Mouse (Mus musculus) urinary bladder, postnatal 4 days (tissue): ENCODE results near the gene Zbtb14.

Experiments used
- DNase-seq, 2 experiments: peaks; one replicate each; pipeline ENCODE4 v3.0.0; 2021 to 2022; ENCODE audit warnings: low spot score in 2 of 2

Gene Zbtb14

DNA sequence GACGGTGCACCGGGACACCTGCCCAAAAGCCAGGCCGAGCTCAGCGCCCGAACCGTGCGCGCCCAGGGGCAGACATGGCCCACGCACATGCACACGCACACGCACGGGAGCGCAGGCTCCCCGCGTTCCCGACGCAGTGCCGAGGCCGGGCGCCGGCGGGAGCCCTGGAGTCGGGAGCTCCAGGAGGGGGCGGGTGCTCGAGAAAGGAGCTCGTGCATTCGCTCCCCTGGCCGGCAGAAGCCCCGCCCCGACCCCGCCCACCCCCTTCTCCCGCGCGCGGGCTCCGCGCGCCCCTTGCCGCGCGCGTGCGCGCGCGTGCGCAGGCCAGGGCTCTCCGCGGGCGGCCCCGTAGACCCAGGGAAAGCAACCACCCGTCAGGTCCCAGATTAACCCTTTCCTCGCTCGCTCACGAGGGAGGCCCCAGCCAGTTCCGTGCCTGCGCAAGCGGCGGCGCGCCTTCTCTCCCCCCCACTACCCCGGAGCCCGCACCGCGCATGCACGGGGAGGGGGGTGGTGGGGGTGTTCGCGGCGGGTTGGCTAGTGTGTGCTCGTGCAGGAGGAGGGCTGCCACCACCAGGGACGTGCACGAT, at the start of gene Zbtb14:
TSS of gene Zbtb14 (plus strand) at position 540 of the 590 bp plus-strand sequence.
- peak; percentile 95 to 96 for DNase-seq

- DNase-seq, result no peak
These were observed 36.8 kb upstream of the Zbtb14 start for GRCm38 (mm10) chr17:69346056-69346455.

DNA sequence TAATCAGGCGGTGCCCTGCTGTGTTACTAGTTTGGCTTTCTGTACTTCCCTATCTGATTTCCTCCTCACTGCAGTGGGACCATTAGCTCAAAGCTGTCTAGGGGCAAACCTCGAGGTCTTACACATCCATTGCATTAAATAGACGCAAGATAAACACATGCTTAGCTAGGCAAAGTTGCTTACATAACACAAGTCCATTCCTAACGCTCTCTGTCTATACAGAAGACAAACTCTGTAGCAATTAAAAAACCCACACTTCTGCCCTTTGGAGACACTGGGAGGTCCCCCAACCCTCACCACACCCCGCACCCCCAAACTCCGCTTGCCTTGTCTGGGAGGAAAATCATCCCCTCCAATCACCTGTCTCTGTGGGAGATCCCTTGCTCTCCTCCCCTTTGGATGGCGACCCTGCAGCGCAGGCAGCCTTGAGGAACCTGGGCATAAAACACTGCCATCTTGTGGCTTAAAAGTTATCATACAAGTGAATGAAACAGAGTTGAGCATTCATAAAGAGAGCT, 33.8 kb upstream of the Zbtb14 start:
- no peak for DNase-seq

DNA sequence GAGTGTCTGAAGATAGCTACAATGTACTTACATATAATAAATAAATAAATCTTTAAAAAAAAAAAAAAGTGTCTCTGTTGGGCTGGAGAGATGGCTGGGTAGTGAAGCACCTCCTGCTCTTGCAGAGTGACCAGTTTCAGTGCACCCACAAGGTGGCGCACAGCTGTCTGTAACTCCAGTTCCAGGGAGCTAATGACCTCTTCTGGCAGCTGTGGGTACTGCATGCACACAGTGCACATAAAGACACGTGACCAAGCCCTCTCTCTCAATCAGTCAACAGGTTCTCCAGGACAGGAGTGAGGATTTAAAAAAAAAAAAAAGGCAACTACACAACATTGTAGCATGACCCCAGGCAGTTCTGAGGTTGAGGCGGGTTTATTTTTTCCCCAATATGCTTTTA, 17.8 kb upstream of the Zbtb14 start:
- DNase-seq, result no peak

- DNase-seq, result no peak
These were observed 2.0 kb upstream of the Zbtb14 start for GRCm38 (mm10) chr17:69380838-69381237.

- peak; percentile 71 to 81 for DNase-seq
These were observed 521 bp downstream of the Zbtb14 start for GRCm38 (mm10) chr17:69383201-69383940.

DNA sequence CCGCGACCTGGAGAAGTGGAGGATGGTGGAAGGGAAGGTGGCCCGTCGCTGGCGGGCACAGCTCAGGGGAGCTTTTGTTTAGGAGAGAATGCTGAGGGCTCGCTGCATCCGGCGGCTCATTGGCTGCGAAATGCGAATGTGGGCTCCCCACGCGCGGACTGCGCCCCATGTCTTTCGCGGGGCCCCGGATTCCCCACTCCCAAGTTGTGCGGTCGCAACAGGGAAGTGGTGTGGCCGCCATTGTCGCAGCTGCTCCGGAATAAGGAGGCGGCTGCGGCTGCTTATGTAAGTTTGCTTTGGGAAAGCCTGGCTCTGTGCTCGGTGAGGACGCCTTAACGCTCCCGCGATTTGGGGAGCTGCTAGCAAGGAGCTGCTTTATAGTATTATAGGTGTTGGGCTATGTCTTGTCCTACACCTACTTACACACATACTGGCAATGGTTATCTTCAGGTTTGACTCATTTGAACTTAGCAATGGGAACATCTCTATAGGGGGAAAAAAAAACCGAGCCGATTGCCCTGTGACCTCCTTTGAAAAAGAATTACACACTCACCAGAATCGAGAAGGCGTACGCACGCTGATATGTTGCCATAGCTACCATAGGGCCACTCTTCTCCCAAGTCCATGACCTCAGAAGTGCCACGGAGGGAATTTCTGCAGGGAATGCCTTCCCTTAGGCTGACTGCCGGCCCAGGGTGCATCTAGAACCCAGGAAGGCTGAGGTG, 1.3 kb downstream of the Zbtb14 start:
- no peak for DNase-seq

- DNase-seq, result no peak
These were observed 13.5 kb downstream of the Zbtb14 start for GRCm38 (mm10) chr17:69396147-69397033.

GRCm38 (mm10) chr17:69397163-69397562, 14.3 kb downstream of the Zbtb14 start:
- DNase-seq, result no peak

DNA sequence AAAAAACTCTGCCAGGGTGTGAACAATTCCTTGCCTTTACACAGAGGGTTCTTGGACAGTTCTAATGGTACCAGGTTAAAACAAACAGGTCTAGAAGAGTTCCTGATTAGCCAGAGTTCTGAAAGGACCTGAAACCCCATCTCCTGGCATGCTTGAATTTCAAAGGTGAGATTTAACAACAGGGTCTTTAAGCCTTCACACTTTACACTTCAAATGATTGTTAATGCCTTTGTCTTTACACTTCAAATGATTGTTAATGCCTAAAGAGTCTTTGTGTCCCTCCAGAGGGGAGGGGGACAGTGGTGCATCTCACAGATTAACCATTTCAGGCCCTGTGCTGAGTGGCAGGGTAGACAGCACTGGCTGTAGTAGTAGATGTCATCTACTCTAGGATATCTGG, 15.2 kb downstream of the Zbtb14 start:
- DNase-seq, result no peak

- DNase-seq, result no peak
These were observed 18.3 kb downstream of the Zbtb14 start for GRCm38 (mm10) chr17:69401146-69401545.

- no peak for DNase-seq
These were observed 33.3 kb downstream of the Zbtb14 start for GRCm38 (mm10) chr17:69416163-69416562.

GRCm38 (mm10) chr17:69416920-69417661, 34.2 kb downstream of the Zbtb14 start:
- DNase-seq, result peak; percentile 92 to 97

- no peak for DNase-seq
These were observed 35.0 kb downstream of the Zbtb14 start for GRCm38 (mm10) chr17:69417724-69418373.

- DNase-seq, result no peak
These were observed 38.7 kb downstream of the Zbtb14 start for GRCm38 (mm10) chr17:69421592-69421991.

GRCm38 (mm10) chr17:69437836-69438235, 55.0 kb downstream of the Zbtb14 start:
- DNase-seq, result no peak

DNA sequence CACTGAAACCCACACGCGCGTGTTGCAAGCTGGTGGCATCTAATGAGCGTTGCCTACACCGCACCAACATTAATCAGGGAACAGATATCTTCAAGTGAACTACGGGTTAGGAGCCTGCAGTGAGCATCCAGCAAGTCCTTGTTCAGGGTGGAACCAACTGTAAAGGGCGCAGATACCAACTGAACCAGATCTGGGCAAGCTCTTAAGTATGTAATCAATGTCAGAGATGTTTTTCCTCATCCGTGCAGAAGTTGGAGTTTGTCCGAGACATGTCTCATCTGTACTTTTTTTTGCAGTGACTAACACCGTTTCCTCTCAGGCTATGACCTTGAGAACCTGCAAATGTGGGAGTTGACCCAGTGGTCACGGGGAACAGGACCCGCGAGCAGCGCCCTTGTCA, 55.6 kb downstream of the Zbtb14 start:
- DNase-seq, result no peak

GRCm38 (mm10) chr17:69438990-69439491, 56.2 kb downstream of the Zbtb14 start, which contains the start of gene Akain1:
TSS of gene Akain1 (plus strand) at chr17:69439326.
- peak; percentile 69 to 72 for DNase-seq

- no peak for DNase-seq
These were observed 57.0 kb downstream of the Zbtb14 start for GRCm38 (mm10) chr17:69439571-69440480.
